Mouse (Mus musculus): ENCODE results near the gene Hs6st3. TPM values are rescaled to one million over a fixed set of nuclear protein-coding genes. Genes with fewer than 3 reads are reported as not detected.
A peak's percentile ranks its signal among the peaks of the same experiment; 100 is the strongest.

Hs6st3 gene
- polyA plus RNA-seq, 1 experiment from 2014 or later: 0.08 TPM

DNA sequence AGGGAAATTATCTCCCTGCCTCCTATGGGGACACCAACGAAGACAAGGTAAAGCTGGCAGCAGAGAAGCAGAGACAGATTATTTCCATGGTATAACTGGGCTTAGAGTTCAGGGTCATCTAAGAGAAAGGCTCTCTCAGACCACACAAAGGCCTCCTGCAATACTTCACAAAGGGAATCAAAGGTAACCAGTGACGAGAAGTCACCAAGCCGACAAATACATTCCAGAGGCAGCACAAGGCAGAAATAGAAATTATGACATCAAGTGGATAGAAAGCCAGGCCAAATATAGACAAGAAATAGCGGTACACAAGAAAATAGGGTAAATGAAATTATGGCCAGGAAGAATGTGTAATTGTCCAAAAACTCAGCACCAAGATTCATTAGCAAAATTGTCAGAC lies 633.9 kb downstream of the Hs6st3 start:
- TF ChIP-seq CTCF (IDR thresholded peaks at IDR 0.05; ENCODE audit: low read depth): no peak
- Histone ChIP-seq H3K9me3 (replicated peaks; ENCODE audit: low read length) (no peaks in the 10 kb centered on the region), H3K9ac (ENCODE audit: low read depth, low read length) (no peak overlapping the region), H3K4me3 (replicated peaks; ENCODE audit: low read depth, low read length) (no peak overlapping the region), H3K27me3 (ENCODE audit: insufficient read depth, low read length) (no peaks in the 10 kb centered on the region), H3K27ac (no peak overlapping the region), H3K4me1 (replicated peaks; ENCODE audit: insufficient read depth, low read length) (no peaks in the 10 kb centered on the region), H3K4me2 (ENCODE audit: low read length) (no peak overlapping the region), H3K36me3 (ENCODE audit: insufficient read depth, low read length) (no peaks in the 10 kb centered on the region)
- DNase-seq (ENCODE audit: low spot score) (no peak), ATAC-seq (replicated peaks; ENCODE audit: low FRiP score, low read depth) (no peak)
- WGBS: 76% methylated on average over 4 of the region's 4 CpGs

DNA sequence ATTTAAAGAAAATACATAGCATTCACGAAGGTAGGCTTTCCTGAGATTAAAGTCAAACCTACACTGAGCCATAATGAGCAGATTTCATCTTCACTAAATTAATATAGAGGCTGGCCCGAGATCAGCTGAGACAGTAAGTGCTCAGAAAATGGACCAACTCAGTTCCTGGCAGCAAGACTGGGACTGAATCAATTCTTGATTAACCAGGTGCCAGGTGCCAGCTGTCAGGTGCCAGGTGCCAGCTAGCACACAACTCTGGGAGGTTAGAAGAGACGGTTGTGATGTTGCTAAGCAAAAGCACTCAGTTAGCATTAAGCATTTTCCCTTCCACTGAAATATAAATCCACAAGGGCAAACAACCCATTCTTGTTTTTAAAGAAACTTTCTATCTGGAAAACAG lies 638.1 kb downstream of the Hs6st3 start:
- TF ChIP-seq CTCF (IDR thresholded peaks at IDR 0.05; ENCODE audit: low read depth): no peak
- no peak for ATAC-seq (replicated peaks; ENCODE audit: low FRiP score, low read depth)
- no peaks in the 10 kb centered on the region for H3K9me3 ChIP-seq (replicated peaks; ENCODE audit: low read length)
- H3K9ac ChIP-seq (ENCODE audit: low read depth, low read length): no peak overlapping the region
- H3K27me3 ChIP-seq (ENCODE audit: insufficient read depth, low read length): no peaks in the 10 kb centered on the region
- DNase-seq (ENCODE audit: low spot score): no peak
- 85% methylated on average over 3 of the region's 3 CpGs for WGBS
- H3K4me2 ChIP-seq (ENCODE audit: low read length): no peak overlapping the region
- H3K4me1 ChIP-seq (replicated peaks; ENCODE audit: insufficient read depth, low read length): no peaks in the 10 kb centered on the region
- no peaks in the 10 kb centered on the region for H3K36me3 ChIP-seq (ENCODE audit: insufficient read depth, low read length)
- H3K27ac ChIP-seq: no peak overlapping the region
- H3K4me3 ChIP-seq (replicated peaks; ENCODE audit: low read depth, low read length): no peak overlapping the region

DNA sequence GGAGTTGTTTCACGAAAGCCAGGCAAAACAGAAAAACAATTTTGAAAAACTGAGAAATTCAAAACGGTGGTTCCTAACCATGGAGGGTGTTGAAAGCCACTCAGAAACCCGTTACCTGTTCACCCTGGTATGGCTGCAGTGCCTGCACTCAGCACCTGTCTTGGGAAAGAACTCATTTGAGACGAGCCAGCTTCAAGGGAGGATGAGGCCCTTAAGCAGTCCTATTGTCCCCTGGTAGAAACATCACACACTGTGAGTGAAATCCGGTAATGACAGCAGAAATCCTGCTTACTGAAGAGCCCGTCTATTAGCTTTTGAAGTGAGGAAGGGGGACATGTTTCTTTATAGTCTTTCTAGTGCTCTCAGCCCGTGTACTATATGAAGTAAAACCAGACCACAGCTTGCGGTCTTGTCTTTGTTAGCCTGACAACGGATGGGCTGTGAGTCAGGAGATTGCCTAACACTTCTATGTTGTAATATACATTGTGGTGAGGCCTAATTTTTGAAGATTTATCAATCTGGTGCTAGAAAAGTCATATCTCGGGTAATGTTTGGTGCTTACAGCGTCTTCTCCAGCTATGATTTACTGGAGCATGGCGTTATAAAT lies 641.9 kb downstream of the Hs6st3 start:
- DNase-seq (ENCODE audit: low spot score): no peak

DNA sequence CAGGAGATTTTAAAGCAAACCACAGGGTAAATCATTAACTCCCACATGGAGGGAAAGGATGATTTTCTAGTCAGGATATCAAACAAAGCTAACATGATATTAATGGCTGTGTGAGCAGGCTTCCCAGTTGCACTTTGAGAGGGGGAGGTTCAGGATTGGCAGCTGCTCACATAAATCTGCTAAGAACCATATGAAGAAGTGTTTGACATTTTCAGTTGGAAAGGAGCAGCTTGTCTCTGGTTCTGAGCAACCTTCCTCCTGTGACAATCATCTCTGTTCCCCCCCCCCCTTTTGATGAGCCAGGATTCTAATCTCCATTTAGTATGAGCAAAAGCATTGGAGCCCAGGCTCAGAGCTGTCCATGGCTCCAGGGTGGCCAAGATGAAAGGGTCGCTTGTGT lies 643.0 kb downstream of the Hs6st3 start:
- 78% methylated on average over 1 of the region's 1 CpGs for WGBS
- Histone ChIP-seq H3K4me3 (replicated peaks; ENCODE audit: low read depth, low read length) (no peak overlapping the region), H3K9me3 (replicated peaks; ENCODE audit: low read length) (no peaks in the 10 kb centered on the region), H3K36me3 (ENCODE audit: insufficient read depth, low read length) (no peaks in the 10 kb centered on the region), H3K27me3 (ENCODE audit: insufficient read depth, low read length) (no peaks in the 10 kb centered on the region), H3K4me2 (ENCODE audit: low read length) (no peak overlapping the region), H3K27ac (no peak overlapping the region), H3K4me1 (replicated peaks; ENCODE audit: insufficient read depth, low read length) (no peaks in the 10 kb centered on the region), H3K9ac (ENCODE audit: low read depth, low read length) (no peak overlapping the region)
- no peak for TF ChIP-seq CTCF (IDR thresholded peaks at IDR 0.05; ENCODE audit: low read depth)
- ATAC-seq (replicated peaks; ENCODE audit: low FRiP score, low read depth) (no peak), DNase-seq (ENCODE audit: low spot score) (no peak)

More for the DNA sequence above, 641.9 kb downstream of the Hs6st3 start:
- no peak overlapping the region for H3K9ac ChIP-seq (ENCODE audit: low read depth, low read length)
- no peak overlapping the region for H3K4me2 ChIP-seq (ENCODE audit: low read length)
- H3K9me3 ChIP-seq (replicated peaks; ENCODE audit: low read length): no peaks in the 10 kb centered on the region
- H3K27ac ChIP-seq: no peak overlapping the region
- no peaks in the 10 kb centered on the region for H3K27me3 ChIP-seq (ENCODE audit: insufficient read depth, low read length)
- H3K36me3 ChIP-seq (ENCODE audit: insufficient read depth, low read length): no peaks in the 10 kb centered on the region
- no peak for ATAC-seq (replicated peaks; ENCODE audit: low FRiP score, low read depth)
- no peaks in the 10 kb centered on the region for H3K4me1 ChIP-seq (replicated peaks; ENCODE audit: insufficient read depth, low read length)
- 80% methylated on average over 12 of the region's 12 CpGs for WGBS
- H3K4me3 ChIP-seq (replicated peaks; ENCODE audit: low read depth, low read length): no peak overlapping the region
- TF ChIP-seq CTCF (IDR thresholded peaks at IDR 0.05; ENCODE audit: low read depth): no peak

DNA sequence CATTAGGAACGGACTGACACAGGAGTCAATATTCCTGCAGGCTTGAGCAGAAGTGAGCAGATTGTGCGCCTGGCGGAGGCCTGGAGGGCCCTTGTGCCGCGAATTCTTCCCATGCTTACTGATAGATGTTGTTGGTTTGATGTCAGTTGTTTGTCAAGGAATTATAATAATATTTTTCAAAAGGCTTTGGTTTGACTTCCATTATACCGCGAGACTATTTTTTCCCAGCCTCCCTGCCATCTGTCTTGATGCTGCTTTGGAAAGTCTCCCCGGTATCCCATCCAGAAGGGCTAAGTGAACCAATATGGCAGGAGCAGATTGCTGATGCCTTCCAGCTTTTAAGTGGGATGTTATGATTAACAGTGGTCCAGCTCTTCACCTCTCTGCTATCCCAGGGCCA lies 651.3 kb downstream of the Hs6st3 start:
- H3K4me2 ChIP-seq (ENCODE audit: low read length): no peak overlapping the region
- no peaks in the 10 kb centered on the region for H3K4me1 ChIP-seq (replicated peaks; ENCODE audit: insufficient read depth, low read length)
- no peaks in the 10 kb centered on the region for H3K27me3 ChIP-seq (ENCODE audit: insufficient read depth, low read length)
- WGBS: 94% methylated on average over 8 of the region's 8 CpGs
- H3K27ac ChIP-seq: no peak overlapping the region
- ATAC-seq (replicated peaks; ENCODE audit: low FRiP score, low read depth) (no peak), DNase-seq (ENCODE audit: low spot score) (no peak)
- no peaks in the 10 kb centered on the region for H3K9me3 ChIP-seq (replicated peaks; ENCODE audit: low read length)
- no peak for TF ChIP-seq CTCF (IDR thresholded peaks at IDR 0.05; ENCODE audit: low read depth)
- no peak overlapping the region for H3K4me3 ChIP-seq (replicated peaks; ENCODE audit: low read depth, low read length)
- H3K9ac ChIP-seq (ENCODE audit: low read depth, low read length): no peak overlapping the region
- no peaks in the 10 kb centered on the region for H3K36me3 ChIP-seq (ENCODE audit: insufficient read depth, low read length)

DNA sequence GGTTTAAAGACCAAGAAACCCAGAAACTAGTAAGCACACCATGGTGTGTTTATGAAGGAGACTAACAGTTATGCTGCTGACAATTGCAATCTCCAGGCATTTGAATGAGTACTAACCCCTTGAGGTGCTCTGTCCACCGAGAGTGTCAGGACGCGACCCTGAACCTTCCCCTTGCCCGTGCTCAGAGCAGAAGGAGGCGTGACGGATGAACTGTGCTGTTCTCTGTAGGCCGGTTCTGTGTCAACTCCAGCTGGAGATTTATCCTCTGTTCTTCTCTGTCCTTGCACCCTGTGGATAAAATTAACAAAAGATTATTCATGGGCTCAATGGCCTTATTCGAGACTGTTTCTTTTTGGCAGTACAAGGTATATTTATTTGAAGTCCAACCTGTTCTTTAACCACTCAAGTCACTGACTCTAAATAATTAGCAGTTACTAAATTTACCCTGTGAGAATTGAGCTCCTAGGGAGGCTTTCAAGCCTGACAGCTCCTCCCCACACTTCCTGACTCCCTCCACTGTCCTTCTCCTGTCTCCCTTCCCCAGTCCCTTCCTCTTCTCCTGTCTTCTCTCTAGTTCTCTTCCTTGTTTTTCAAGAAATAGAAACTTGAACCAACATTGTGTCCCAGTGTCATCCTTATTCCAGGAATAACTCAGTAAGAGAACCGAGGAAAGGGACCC lies 659.2 kb downstream of the Hs6st3 start:
- no peak overlapping the region for H3K4me2 ChIP-seq (ENCODE audit: low read length)
- no peak for TF ChIP-seq CTCF (IDR thresholded peaks at IDR 0.05; ENCODE audit: low read depth)
- 16% methylated on average over 9 of the region's 9 CpGs for WGBS
- H3K4me3 ChIP-seq (replicated peaks; ENCODE audit: low read depth, low read length): no peak overlapping the region
- DNase-seq (ENCODE audit: low spot score): peak; percentile 40
- H3K9me3 ChIP-seq (replicated peaks; ENCODE audit: low read length): no peaks in the 10 kb centered on the region
- no peaks in the 10 kb centered on the region for H3K36me3 ChIP-seq (ENCODE audit: insufficient read depth, low read length)
- H3K27me3 ChIP-seq (ENCODE audit: insufficient read depth, low read length): no peaks in the 10 kb centered on the region
- no peak overlapping the region for H3K9ac ChIP-seq (ENCODE audit: low read depth, low read length)
- ATAC-seq (replicated peaks; ENCODE audit: low FRiP score, low read depth): no peak
- H3K4me1 ChIP-seq (replicated peaks; ENCODE audit: insufficient read depth, low read length): no peaks in the 10 kb centered on the region
- no peak overlapping the region for H3K27ac ChIP-seq
